Mouse (Mus musculus) liver, embryonic 14.5 days (tissue): ENCODE measurements around the gene Entpd6.

Source experiments
- CTCF ChIP-seq: IDR thresholded peaks from 2 replicates; pipeline ENCODE4 v1.5.1; 2016; ENCODE audit warnings: antibody characterized with exemption, low read depth, control low read depth
- EP300 ChIP-seq: IDR thresholded peaks from 2 replicates; pipeline ENCODE4 v1.6.1; 2016; ENCODE audit warnings: antibody characterized with exemption, low read depth

GRCm38 (mm10) chr2:150808812-150809211, 60.0 kb downstream of the Entpd6 start:
- TF ChIP-seq EP300 (no peak), CTCF (no peak)
